Mouse (Mus musculus): Measurements from ENCODE around the gene Camk2g.

GRCm38 (mm10) chr14:20834136-20834535 is 40.2 kb upstream of the Camk2g start:
- TF ChIP-seq POLR2A (IDR thresholded peaks at IDR 0.05; ENCODE audit: control insufficient read depth in 1 of 2, insufficient read depth in 1 of 2, low read depth in 1 of 2, low read length in 2 of 2, poor library complexity in 1 of 2) (no peak), CTCF (IDR thresholded peaks at IDR 0.05 in 2 of 3, conservative IDR thresholded peaks at IDR 0.05 in 1 of 3; ENCODE audit: control insufficient read depth in 1 of 3, insufficient read depth in 1 of 3, low read depth in 2 of 3, low read length in 3 of 3, poor library complexity in 1 of 3, severe bottlenecking in 1 of 3) (no peak), ETS1 (IDR thresholded peaks at IDR 0.05; ENCODE audit: low read depth, low read length) (no peak), RCOR1 (IDR thresholded peaks at IDR 0.05; ENCODE audit: low read depth, low read length) (no peak), EP300 (IDR thresholded peaks at IDR 0.05; ENCODE audit: low read depth in 1 of 2, low read length in 2 of 2) (no peak), SMC3 (IDR thresholded peaks at IDR 0.05; ENCODE audit: low read depth, low read length) (no peak), ZC3H11A (IDR thresholded peaks at IDR 0.05; ENCODE audit: low read depth, low read length) (no peak), ZKSCAN1 (IDR thresholded peaks at IDR 0.05; ENCODE audit: low read depth, low read length) (no peak), USF1 (IDR thresholded peaks at IDR 0.05; ENCODE audit: low read depth, low read length) (no peak), ZNF384 (IDR thresholded peaks at IDR 0.05; ENCODE audit: low read depth, low read length) (no peak), NELFE (IDR thresholded peaks at IDR 0.05; ENCODE audit: low read depth, low read length) (no peak)
